Mouse (Mus musculus) layer of hippocampus, postnatal 14 days (tissue): ENCODE results near the gene Lcor. TPM values are rescaled to one million over a fixed set of nuclear protein-coding genes. Genes with fewer than 3 reads are reported as not detected.

ENCODE experiments used
- DNase-seq, 2 experiments: peaks; one replicate each; pipeline ENCODE4 v3.0.0; 2021 to 2022; ENCODE audit warnings: low spot score in 2 of 2, mixed read lengths in 1 of 2
- long read RNA-seq, 2 experiments: library from polyadenylated mRNA; stranded (forward); transcript quantifications; one replicate each; pipeline ENCODE4 v2.0.0; 2021
- total RNA-seq, 2 experiments: library from RNA; stranded (reverse); gene quantifications; 2 replicates each; pipeline ENCODE4 v1.2.3; 2021

Gene Lcor
- total RNA-seq = 10 to 100 TPM; 15.8 to 16.8 TPM
- long read RNA-seq, experiment 1, full-length matches to known transcripts = 1 of 4 reads
- long read RNA-seq, experiment 1, partial matches to known transcripts = 0 of 4 reads
- long read RNA-seq, experiment 1, other reads (novel, unspliced or antisense) = 3 of 4 reads
- long read RNA-seq, experiment 2, full-length matches to known transcripts = 1 of 5 reads
- long read RNA-seq, experiment 2, partial matches to known transcripts = 0 of 5 reads
- long read RNA-seq, experiment 2, other reads (novel, unspliced or antisense) = 4 of 5 reads

- peak; percentile 79 to 88 for DNase-seq
Observed at GRCm38 (mm10) chr19:41482190-41482908, at the start of gene Lcor. Gene Lcor, plus strand, starts transcription at chr19:41482637.

DNA sequence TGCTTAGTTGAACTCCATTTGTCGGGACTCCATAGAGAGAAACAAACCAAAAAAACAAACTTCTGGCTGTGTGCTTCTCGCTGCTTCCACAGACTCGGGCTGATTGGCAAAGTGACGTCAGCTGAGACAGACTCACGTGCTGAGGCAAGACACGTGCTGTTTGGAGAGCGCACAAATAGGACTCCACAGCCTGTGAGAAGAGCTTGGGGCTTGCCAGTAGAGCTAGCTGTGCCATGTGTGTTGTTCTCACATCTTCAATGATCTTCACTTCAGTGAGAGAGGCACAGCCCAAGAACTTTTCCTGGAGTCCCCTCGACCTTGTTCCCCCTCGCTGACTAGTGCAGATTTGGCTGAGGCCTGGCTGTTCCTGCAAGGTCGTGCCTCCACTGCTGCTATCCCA, 47.1 kb upstream of the Lcor start:
- DNase-seq = no peak

DNA sequence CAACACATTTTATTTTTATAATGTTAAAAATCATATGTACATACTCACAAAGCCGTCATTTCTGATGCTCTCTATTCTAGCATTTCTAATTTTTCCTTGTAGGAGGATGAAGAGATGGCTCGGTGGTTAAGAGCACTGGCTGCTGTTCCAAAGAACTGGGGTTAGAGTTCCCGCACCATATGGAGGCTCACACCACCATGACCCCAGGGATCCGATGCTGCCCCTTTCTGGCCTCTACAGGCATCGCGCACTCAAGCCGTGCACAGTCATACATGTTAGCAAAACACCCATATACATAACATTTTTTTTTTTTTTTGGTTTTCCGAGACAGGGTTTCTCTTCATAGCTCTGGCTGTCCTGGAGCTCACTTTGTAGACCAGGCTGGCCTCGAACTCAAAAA, 46.0 kb upstream of the Lcor start:
- no peak for DNase-seq

GRCm38 (mm10) chr19:41438953-41439352, 43.5 kb upstream of the Lcor start:
- peak in 1 of 2 experiments; percentile 67 for DNase-seq

DNA sequence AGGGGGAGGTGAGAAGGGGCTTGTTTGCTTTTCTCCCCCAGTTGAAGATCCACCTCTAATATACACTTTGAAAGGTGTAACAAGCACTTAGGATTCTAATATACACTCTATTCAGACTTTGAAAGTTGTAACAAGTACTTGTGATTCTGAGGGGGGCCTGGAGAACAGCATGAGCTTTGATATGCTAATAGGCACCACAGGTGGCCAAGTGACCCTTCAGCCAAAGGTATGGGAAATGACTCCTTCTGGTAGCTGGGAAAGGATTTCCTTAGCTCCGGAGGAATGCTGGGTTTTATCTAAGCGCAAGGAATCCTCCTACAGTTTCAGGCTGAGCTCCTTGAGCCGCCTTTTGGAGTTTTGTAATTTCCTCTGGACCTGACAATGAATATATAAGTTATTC, 41.0 kb upstream of the Lcor start:
- no peak for DNase-seq

GRCm38 (mm10) chr19:41441911-41442607, 40.4 kb upstream of the Lcor start:
- DNase-seq = no peak

GRCm38 (mm10) chr19:41442608-41442969, 39.8 kb upstream of the Lcor start:
- DNase-seq = peak in 1 of 2 experiments; percentile 15

GRCm38 (mm10) chr19:41444491-41444890, 37.9 kb upstream of the Lcor start:
- DNase-seq = no peak

DNA sequence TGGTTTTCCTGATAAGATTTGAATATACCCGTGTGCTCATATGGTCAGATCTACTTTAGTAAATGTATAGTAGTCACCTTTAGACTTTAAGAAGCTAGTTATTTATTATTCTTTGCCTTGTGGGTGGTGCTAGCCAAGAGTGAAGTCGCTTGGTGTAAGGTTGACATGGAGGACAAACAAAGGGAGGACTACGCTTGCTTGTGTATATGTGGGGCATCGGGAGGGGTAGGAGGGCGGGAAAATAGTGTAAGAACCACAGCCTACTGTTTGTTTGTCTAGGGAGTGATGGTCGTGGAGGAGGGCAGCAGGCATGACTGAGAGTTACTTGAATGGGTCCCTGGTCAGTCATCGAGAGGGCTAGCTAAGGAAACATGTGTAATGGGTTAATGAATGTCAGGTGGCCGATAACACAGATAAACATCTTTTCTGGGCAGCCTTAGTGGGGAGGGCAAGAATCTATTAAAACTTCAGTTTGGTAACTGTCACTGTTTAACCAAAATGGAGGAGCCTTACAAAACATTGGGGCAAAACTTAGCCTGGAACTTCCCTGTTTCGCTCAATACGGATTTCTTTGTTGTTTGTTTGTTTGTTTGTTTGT, 37.3 kb upstream of the Lcor start:
- DNase-seq = no peak

- no peak for DNase-seq
Observed at GRCm38 (mm10) chr19:41445723-41446122, 36.7 kb upstream of the Lcor start.

GRCm38 (mm10) chr19:41447166-41447565, 35.3 kb upstream of the Lcor start:
- no peak for DNase-seq

DNA sequence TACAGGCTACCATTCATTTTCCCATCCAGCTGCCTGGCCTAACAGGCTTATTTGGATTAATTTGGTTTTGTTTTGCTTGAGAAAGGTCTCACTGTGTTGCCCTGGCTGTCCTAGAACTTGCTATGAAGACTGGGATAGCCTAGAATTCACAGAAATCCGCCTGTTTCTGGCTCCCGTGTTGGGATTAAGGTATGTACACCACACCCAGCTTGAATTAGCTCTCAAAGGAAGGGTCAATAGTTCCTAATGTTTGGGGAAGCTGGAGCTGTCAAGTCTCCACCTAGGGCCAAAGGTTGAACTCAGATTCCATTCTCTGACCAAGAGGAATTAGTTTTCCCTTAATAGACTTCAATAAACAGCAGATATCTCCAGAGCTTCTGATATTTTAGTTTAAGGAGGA, 34.7 kb upstream of the Lcor start:
- no peak for DNase-seq

GRCm38 (mm10) chr19:41449415-41450075, 32.9 kb upstream of the Lcor start:
- DNase-seq = no peak

GRCm38 (mm10) chr19:41452166-41452565, 30.3 kb upstream of the Lcor start:
- DNase-seq = no peak

DNA sequence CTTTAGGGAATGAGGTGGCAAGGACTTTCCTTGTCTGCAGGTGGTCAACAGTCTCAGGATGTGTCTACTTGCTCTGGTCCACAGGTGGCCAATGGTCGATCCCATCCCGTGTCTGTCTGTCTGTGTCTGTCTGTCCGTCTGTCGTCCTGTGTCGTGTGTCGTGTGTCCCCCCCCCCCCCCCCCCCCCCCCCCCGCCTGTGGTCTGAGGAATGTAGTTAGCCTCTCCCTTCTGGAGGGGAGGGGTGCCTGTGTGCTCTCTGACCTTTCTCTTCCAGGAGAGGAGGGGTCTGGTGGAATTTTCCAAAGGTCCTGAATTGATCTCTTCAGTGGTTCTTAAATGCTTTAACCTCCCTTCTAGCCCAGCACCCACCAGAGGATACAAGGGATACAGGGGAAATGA, 27.8 kb upstream of the Lcor start:
- no peak for DNase-seq

DNA sequence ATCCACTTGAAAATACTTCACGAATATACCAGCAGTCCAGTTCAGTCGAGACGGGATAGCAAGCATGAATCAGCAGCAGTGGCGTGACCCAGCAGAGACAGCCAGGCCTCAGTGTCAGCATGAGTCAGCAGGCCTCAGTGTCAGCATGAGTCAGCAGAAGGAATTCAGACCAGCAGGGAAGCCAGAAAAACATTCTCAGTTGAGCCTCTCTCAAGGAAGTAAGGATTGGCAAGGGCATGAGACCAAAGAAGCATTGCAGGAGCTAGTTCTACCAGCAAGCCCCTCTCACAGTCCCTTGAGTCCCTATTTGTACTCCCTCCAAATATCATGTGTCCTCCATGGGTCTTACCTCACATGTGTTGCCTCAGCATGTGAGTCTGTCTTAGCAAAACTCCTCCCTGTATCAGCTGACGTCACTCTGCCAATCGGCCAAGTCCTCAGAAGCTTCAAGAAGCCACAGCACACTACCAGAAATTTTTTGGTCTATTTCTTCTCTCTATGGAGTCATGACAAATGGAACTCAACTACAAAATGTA, 27.3 kb upstream of the Lcor start:
- no peak for DNase-seq

- DNase-seq = no peak
Observed at GRCm38 (mm10) chr19:41457181-41457580, 25.3 kb upstream of the Lcor start.

- DNase-seq = no peak
Observed at GRCm38 (mm10) chr19:41462166-41462735, 20.2 kb upstream of the Lcor start.

DNA sequence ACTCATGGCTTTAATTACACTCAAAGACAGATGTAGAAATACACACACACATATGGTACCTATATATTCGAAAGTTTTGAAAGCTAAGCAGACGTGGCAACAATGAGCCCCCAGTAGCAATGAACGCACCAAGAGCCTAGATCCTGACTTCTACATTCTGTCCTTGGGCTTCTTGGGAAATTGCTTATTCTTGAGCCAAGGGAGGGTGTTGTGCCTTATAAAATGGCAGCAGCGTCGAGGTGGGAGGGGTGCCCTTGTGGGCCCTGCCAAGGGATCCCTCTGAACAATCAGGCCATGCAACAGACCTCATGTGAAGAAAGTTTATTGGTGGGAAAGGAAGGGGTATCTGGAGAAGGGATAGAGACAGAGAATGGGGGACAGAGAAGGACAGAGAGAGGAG, 18.6 kb upstream of the Lcor start:
- DNase-seq = no peak

GRCm38 (mm10) chr19:41466475-41466874, 16.0 kb upstream of the Lcor start:
- DNase-seq = no peak
